Mouse (Mus musculus) midbrain, postnatal 0 days (tissue): Measurements from ENCODE around the gene Lef1. TPM values are rescaled to one million over a fixed set of nuclear protein-coding genes. Genes with fewer than 3 reads are reported as not detected.
A peak's percentile ranks its signal among the peaks of the same experiment; 100 is the strongest.

Source experiments
- ATAC-seq: fragments of 200-750 bp; cut with Nextera tagmentation; 2 replicates; pipeline ENCODE4 v1.8.0; 2017; ENCODE audit warnings: moderate number of reproducible peaks, mild to moderate bottlenecking, moderate TSS enrichment, moderate library complexity; ENCODE audit not compliant: low FRiP score
- DNase-seq: peaks from one replicate; pipeline ENCODE4 v3.0.0-alpha.2; 2015; ENCODE audit warnings: low spot score
- H3K27ac ChIP-seq: fragments of 300-500 bp; sonication (generic); 2 replicates; pipeline ENCODE4 v1.5.1; 2014; ENCODE audit warnings: low read depth, mild to moderate bottlenecking, low read length, mixed read lengths
- H3K27me3 ChIP-seq: fragments of 300-500 bp; sonication (generic); 2 replicates; pipeline ENCODE4 v1.6.1; 2014; ENCODE audit warnings: low read length, control low read depth, mixed read lengths; ENCODE audit not compliant: insufficient read depth
- H3K36me3 ChIP-seq: fragments of 300-500 bp; sonication (generic); 2 replicates; pipeline ENCODE4 v1.6.1; 2014; ENCODE audit warnings: low read length, control low read depth, mixed read lengths; ENCODE audit not compliant: insufficient read depth
- H3K4me1 ChIP-seq: fragments of 300-500 bp; sonication (generic); 2 replicates; pipeline ENCODE4 v1.6.1; 2014; ENCODE audit warnings: mild to moderate bottlenecking, control low read depth, antibody characterized with exemption, low read length, mixed read lengths; ENCODE audit not compliant: insufficient read depth
- H3K4me2 ChIP-seq: fragments of 300-500 bp; sonication (generic); 2 replicates; pipeline ENCODE4 v1.6.1; 2014; ENCODE audit warnings: low read depth, mild to moderate bottlenecking, low read length, mixed read lengths; ENCODE audit not compliant: poor library complexity, severe bottlenecking
- H3K4me3 ChIP-seq: fragments of 300-500 bp; sonication (generic); 2 replicates; pipeline ENCODE4 v1.5.1; 2014; ENCODE audit warnings: low read depth, mild to moderate bottlenecking, low read length, moderate library complexity
- H3K9ac ChIP-seq: fragments of 300-500 bp; sonication (generic); replicated peaks from 2 replicates; pipeline ENCODE4 v1.6.1; 2014; ENCODE audit warnings: mild to moderate bottlenecking, low read length, moderate library complexity, mixed read lengths; ENCODE audit not compliant: poor library complexity, severe bottlenecking
- H3K9me3 ChIP-seq: fragments of 300-500 bp; sonication (generic); 2 replicates; pipeline ENCODE4 v1.6.1; 2016; ENCODE audit warnings: low read length, control low read depth
- CTCF ChIP-seq: IDR thresholded peaks from 2 replicates; pipeline ENCODE4 v1.5.1; 2016; ENCODE audit warnings: antibody characterized with exemption, mild to moderate bottlenecking
- WGBS: fragments of 180-500 bp; shearing (Covaris S2); extraction: QIAGEN DNeasy Blood & Tissue Kit; methylation state at CpG from one replicate; pipeline ENCODE4 v1.1.7; 2014; 5-methylcytosine and 5-hydroxymethylcytosine counted together
- polyA plus RNA-seq: library from polyadenylated mRNA; unstranded; fragments of >200 nt; fragmentation: Nextera tagmentation; extraction: Ambion mirVana; gene quantifications from 2 replicates; pipeline ENCODE4 v1.2.1, GENCODE M21; 2015
- total RNA-seq: library from RNA; depleted of rRNA; stranded (reverse); fragments of >200 nt; gene quantifications from 2 replicates; pipeline ENCODE4 v1.2.3, GENCODE M21; 2014

Gene Lef1
- total and polyA plus RNA-seq, 2 experiments from 2014 or later, result 42.0 to 50.4 TPM

DNA sequence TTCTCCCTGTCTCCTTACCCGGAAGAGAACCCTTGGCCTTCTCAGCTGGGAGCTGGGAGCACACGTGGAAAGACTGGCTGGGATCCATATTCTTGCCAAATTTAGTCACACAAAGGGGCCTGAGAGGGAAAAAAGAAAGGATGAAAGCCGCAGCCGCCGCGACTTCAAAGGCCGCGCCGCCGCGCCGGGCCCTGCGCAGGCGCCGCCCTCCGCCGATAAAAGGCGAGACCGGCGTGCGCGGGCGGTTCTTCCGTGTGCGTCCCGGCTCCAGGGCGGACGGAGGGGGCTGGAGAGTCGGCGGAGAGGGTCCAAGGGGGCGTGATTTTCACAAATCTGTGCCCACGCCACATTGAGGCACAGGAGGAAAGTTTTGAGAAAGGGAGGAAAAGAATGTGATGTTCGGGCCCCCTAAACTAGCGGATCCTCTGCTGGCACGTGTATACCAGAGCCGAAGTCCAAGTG, 4.3 kb upstream of the Lef1 start:
- no peaks in the 10 kb centered on the region for H3K36me3 ChIP-seq
- H3K4me1 ChIP-seq, result no peaks in the 10 kb centered on the region; the same call in 1 of the 2 replicates
- H3K27ac ChIP-seq, result peak overlapping the region; percentile 72
- H3K4me3 ChIP-seq, result peak overlapping the region; percentile 36
- peak; percentile 56 for ATAC-seq
- 0 out of 2 replicates have a peak, but pooled peaks cover 11% of the 10 kb centered on the region for H3K27me3 ChIP-seq
- TF ChIP-seq CTCF, result no peak
- under 1% methylated on average over 36 of the region's 36 CpGs for WGBS
- no peaks in the 10 kb centered on the region for H3K9me3 ChIP-seq
- H3K9ac ChIP-seq, result peak overlapping the region; percentile 44; the same call in 1 of the 2 replicates
- H3K4me2 ChIP-seq, result peak overlapping the region; percentile 67
- DNase-seq, result peak; percentile 65

DNA sequence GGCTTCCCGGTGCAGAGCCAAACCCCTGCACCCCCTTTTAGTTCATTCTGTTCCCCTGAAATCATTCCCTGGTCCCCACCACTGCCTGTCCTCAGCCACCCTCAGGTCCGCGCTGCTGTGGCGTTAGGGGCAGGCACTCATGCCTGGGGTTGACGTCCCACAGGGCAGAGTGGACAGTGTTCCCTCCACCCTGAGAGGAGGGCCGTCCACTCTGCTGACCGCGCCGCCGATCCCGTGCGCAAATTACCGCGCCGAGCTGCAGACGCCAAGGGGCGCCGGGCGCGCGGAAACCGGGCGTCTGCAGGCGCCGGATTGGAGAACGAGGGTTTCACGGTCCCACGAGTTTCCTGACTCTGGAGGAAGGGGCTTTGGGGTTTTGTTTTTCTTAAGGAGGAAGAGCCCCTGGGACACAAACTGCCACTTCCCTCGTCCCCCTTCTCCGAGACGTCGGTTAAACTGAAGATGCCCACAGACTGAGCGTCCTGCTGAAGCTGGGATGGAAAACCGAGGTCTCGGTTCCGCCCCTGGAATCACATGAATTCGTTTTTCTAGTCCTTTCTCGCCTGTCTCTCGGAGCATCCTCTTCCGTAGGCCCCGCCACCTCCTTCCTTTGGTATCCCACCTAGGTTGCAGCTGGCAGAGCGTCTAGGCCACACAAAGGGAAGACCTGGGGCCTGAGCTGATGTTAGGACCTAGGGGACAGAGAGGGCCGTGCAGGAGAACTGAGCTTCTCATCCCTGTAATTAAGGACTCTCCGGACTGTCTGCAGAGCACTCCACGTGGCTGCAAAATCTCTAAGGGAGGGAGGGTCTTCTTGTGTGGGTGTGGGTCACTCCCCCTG, 3.6 kb upstream of the Lef1 start:
- Histone ChIP-seq H3K4me2 (peak overlapping the region; percentile 67), H3K4me3 (peak overlapping the region; percentile 36), H3K27ac (peak overlapping the region; percentile 72), H3K4me1 (no peaks in the 10 kb centered on the region; the same call in 1 of the 2 replicates), H3K36me3 (no peaks in the 10 kb centered on the region), H3K9me3 (no peaks in the 10 kb centered on the region), H3K9ac (peak overlapping the region; percentile 44), H3K27me3 (0 out of 2 replicates have a peak, but pooled peaks cover 11% of the 10 kb centered on the region)
- no peak; the same call in 1 of the 2 replicates for ATAC-seq
- no peak for TF ChIP-seq CTCF
- no peak for DNase-seq
- 1% methylated on average over 45 of the region's 45 CpGs for WGBS

GRCm38 (mm10) chr3:131107301-131108093, 2.8 kb upstream of the Lef1 start:
- DNase-seq (no peak), ATAC-seq (no peak)
- H3K4me1 ChIP-seq, result no peaks in the 10 kb centered on the region; the same call in 1 of the 2 replicates
- 5% methylated on average over 34 of the region's 34 CpGs for WGBS
- H3K27ac ChIP-seq, result peak overlapping the region; percentile 72
- peak overlapping the region; percentile 36 for H3K4me3 ChIP-seq
- H3K36me3 ChIP-seq, result no peaks in the 10 kb centered on the region
- H3K4me2 ChIP-seq, result peak overlapping the region; percentile 67
- 0 out of 2 replicates have a peak, but pooled peaks cover 11% of the 10 kb centered on the region for H3K27me3 ChIP-seq
- no peaks in the 10 kb centered on the region for H3K9me3 ChIP-seq
- no peak for TF ChIP-seq CTCF
- 0 out of 2 replicates have a peak overlapping the region, but pooled peaks have one; percentile 44 for H3K9ac ChIP-seq

- H3K9ac ChIP-seq, result no peak overlapping the region
- peak overlapping the region; percentile 72; the same call in 1 of the 2 replicates for H3K27ac ChIP-seq
- TF ChIP-seq CTCF, result no peak
- H3K4me2 ChIP-seq, result peak overlapping the region; percentile 67
- ATAC-seq (no peak), DNase-seq (no peak)
- H3K36me3 ChIP-seq, result no peaks in the 10 kb centered on the region
- no peaks in the 10 kb centered on the region; the same call in 1 of the 2 replicates for H3K4me1 ChIP-seq
- H3K4me3 ChIP-seq, result peak overlapping the region; percentile 36
- no peaks in the 10 kb centered on the region for H3K9me3 ChIP-seq
- H3K27me3 ChIP-seq, result 0 out of 2 replicates have a peak, but pooled peaks cover 11% of the 10 kb centered on the region
- 7% methylated on average over 9 of the region's 9 CpGs for WGBS
Observed at GRCm38 (mm10) chr3:131108094-131108653, 2.1 kb upstream of the Lef1 start.

- no peak for DNase-seq
- Histone ChIP-seq H3K27ac (peak overlapping the region; percentile 68), H3K36me3 (no peaks in the 10 kb centered on the region), H3K27me3 (0 out of 2 replicates have a peak, but pooled peaks cover 11% of the 10 kb centered on the region), H3K4me2 (peak overlapping the region; percentile 80), H3K9ac (peak overlapping the region; percentile 24; the same call in 1 of the 2 replicates), H3K4me1 (no peaks in the 10 kb centered on the region; the same call in 1 of the 2 replicates), H3K4me3 (peak overlapping the region; percentile 58), H3K9me3 (no peaks in the 10 kb centered on the region)
- TF ChIP-seq CTCF, result no peak
- no peak for ATAC-seq
- WGBS, result 2% methylated on average over 15 of the region's 15 CpGs
Observed at GRCm38 (mm10) chr3:131109066-131109685, 1.1 kb upstream of the Lef1 start.
